Mouse (Mus musculus) thymus, adult 2 months (tissue): ENCODE results near the gene Zfp638. TPM values are rescaled to one million over a fixed set of nuclear protein-coding genes. Genes with fewer than 3 reads are reported as not detected.

Source experiments
- DNase-seq: peaks from one replicate; pipeline ENCODE4 v3.0.0; 2021
- H3K27ac ChIP-seq: fragments of 200-500 bp; 2 replicates; pipeline ENCODE4 v1.5.1; 2012; ENCODE audit warnings: low read length, control low read depth; ENCODE audit not compliant: control insufficient read depth, insufficient read depth
- H3K27me3 ChIP-seq: fragments of 200-500 bp; 2 replicates; pipeline ENCODE4 v1.6.1; 2012; ENCODE audit warnings: mild to moderate bottlenecking, low read length, moderate library complexity, mixed read lengths; ENCODE audit not compliant: control insufficient read depth, insufficient read depth
- H3K36me3 ChIP-seq: fragments of 200-500 bp; 2 replicates; pipeline ENCODE4 v1.6.1; 2012; ENCODE audit warnings: mild to moderate bottlenecking, low read length, moderate library complexity; ENCODE audit not compliant: control insufficient read depth, insufficient read depth
- H3K4me1 ChIP-seq: fragments of 200-500 bp; replicated peaks from 2 replicates; pipeline ENCODE4 v1.6.1; 2012; ENCODE audit warnings: low read length; ENCODE audit not compliant: control insufficient read depth, insufficient read depth
- H3K4me3 ChIP-seq: fragments of 200-500 bp; 2 replicates; pipeline ENCODE4 v1.5.1; 2012; ENCODE audit warnings: mild to moderate bottlenecking, low read length, control low read depth, moderate library complexity; ENCODE audit not compliant: control insufficient read depth, insufficient read depth
- CTCF ChIP-seq: fragments of 200-500 bp; IDR thresholded peaks from 2 replicates; pipeline ENCODE4 v1.5.1; 2012; ENCODE audit warnings: mild to moderate bottlenecking, control low read depth, low read length, moderate library complexity, borderline replicate concordance; ENCODE audit not compliant: control insufficient read depth, poor library complexity, insufficient read depth; ENCODE audit errors: extremely low read depth
- POLR2A ChIP-seq: fragments of 200-500 bp; IDR thresholded peaks from 2 replicates; pipeline ENCODE4 v1.6.1; 2012; ENCODE audit warnings: mild to moderate bottlenecking, low read length, control low read depth, moderate library complexity; ENCODE audit not compliant: control insufficient read depth, poor library complexity, insufficient read depth; ENCODE audit errors: extremely low read depth
- whole genome bisulfite sequencing: fragments of 180-500 bp; shearing (Covaris S2); methylation state at CpG from one replicate; pipeline ENCODE4 v1.1.7; 2018; 5-methylcytosine and 5-hydroxymethylcytosine counted together
- polyA plus RNA-seq: library from polyadenylated mRNA; depleted of rRNA; stranded (reverse); fragments of >200 nt; gene quantifications from 2 replicates; pipeline ENCODE4 v1.2.3, GENCODE M21; 2012

Zfp638 gene
- polyA plus RNA-seq, 1 experiment, result 24.2 TPM

GRCm38 (mm10) chr6:83939492-83939891, 72.6 kb downstream of the Zfp638 start:
- Histone ChIP-seq H3K36me3 (peaks cover 41% of the 10 kb centered on the region), H3K4me3 (no peak overlapping the region), H3K4me1 (no peaks in the 10 kb centered on the region), H3K27me3 (no peaks in the 10 kb centered on the region), H3K27ac (no peak overlapping the region)
- no peak for TF ChIP-seq CTCF
- no peak for TF ChIP-seq POLR2A
- no peak for DNase-seq
- 85% methylated on average over 2 of the region's 2 CpGs for WGBS

GRCm38 (mm10) chr6:83942806-83943205, 75.9 kb downstream of the Zfp638 start:
- no peak for DNase-seq
- TF ChIP-seq POLR2A, result no peak
- TF ChIP-seq CTCF, result no peak
- peaks cover 60% of the 10 kb centered on the region for H3K36me3 ChIP-seq
- no peaks in the 10 kb centered on the region for H3K4me1 ChIP-seq
- no peak overlapping the region for H3K27ac ChIP-seq
- 97% methylated on average over 13 of the region's 13 CpGs for WGBS
- no peaks in the 10 kb centered on the region for H3K27me3 ChIP-seq
- no peak overlapping the region for H3K4me3 ChIP-seq

- Histone ChIP-seq H3K27ac (no peak overlapping the region), H3K4me1 (no peaks in the 10 kb centered on the region), H3K36me3 (peaks cover 34% of the 10 kb centered on the region), H3K4me3 (no peak overlapping the region), H3K27me3 (no peaks in the 10 kb centered on the region)
- no peak for DNase-seq
- TF ChIP-seq POLR2A (no peak), CTCF (no peak)
Measured at GRCm38 (mm10) chr6:83953603-83954002, 86.7 kb downstream of the Zfp638 start.

GRCm38 (mm10) chr6:83987642-83988041, 120.7 kb downstream of the Zfp638 start:
- TF ChIP-seq POLR2A, result no peak
- TF ChIP-seq CTCF, result no peak
- peaks cover 39% of the 10 kb centered on the region for H3K36me3 ChIP-seq
- no peaks in the 10 kb centered on the region for H3K27me3 ChIP-seq
- DNase-seq, result no peak
- no peak overlapping the region for H3K4me3 ChIP-seq
- H3K27ac ChIP-seq, result no peak overlapping the region
- WGBS, result 97% methylated on average over 5 of the region's 5 CpGs
- no peaks in the 10 kb centered on the region for H3K4me1 ChIP-seq

GRCm38 (mm10) chr6:84002716-84003115, 135.8 kb downstream of the Zfp638 start:
- no peak for DNase-seq
- H3K4me1 ChIP-seq, result no peaks in the 10 kb centered on the region
- H3K4me3 ChIP-seq, result no peak overlapping the region
- H3K36me3 ChIP-seq, result no peaks in the 10 kb centered on the region
- 100% methylated on average over 1 of the region's 1 CpGs for WGBS
- no peak overlapping the region for H3K27ac ChIP-seq
- no peaks in the 10 kb centered on the region for H3K27me3 ChIP-seq
- TF ChIP-seq CTCF (no peak), POLR2A (no peak)

- DNase-seq, result no peak
- 88% methylated on average over 4 of the region's 4 CpGs for WGBS
- no peak for TF ChIP-seq POLR2A
- TF ChIP-seq CTCF, result no peak
Measured at GRCm38 (mm10) chr6:84004295-84004694, 137.4 kb downstream of the Zfp638 start.

GRCm38 (mm10) chr6:84008363-84009171, 141.7 kb downstream of the Zfp638 start, which contains the start of gene Dysf:
Gene Dysf (plus strand): TSS chr6:84008590.
- peaks cover 10% of the 10 kb centered on the region for H3K27me3 ChIP-seq
- WGBS, result 4% methylated on average over 41 of the region's 41 CpGs
- no peak for DNase-seq
- H3K4me1 ChIP-seq, result no peaks in the 10 kb centered on the region
- TF ChIP-seq POLR2A (no peak), CTCF (no peak)
- no peaks in the 10 kb centered on the region for H3K36me3 ChIP-seq
- H3K4me3 ChIP-seq, result no peak within 1 kb of the TSS
- H3K27ac ChIP-seq, result no peak within 1 kb of the TSS

More at GRCm38 (mm10) chr6:84004295-84004694, 137.4 kb downstream of the Zfp638 start:
- no peaks in the 10 kb centered on the region for H3K36me3 ChIP-seq
- H3K4me3 ChIP-seq, result no peak overlapping the region
- peaks cover 10% of the 10 kb centered on the region for H3K27me3 ChIP-seq
- H3K27ac ChIP-seq, result no peak overlapping the region
- H3K4me1 ChIP-seq, result no peaks in the 10 kb centered on the region
